Mouse (Mus musculus): Measurements from ENCODE around the gene Synm.

Gene Synm

GRCm38 (mm10) chr7:67699301-67699700 lies 60.2 kb downstream of the Synm start:
- DNase-seq (ENCODE audit: low read depth) = no peak

- DNase-seq (ENCODE audit: low read depth) = no peak
These were observed 61.5 kb downstream of the Synm start for GRCm38 (mm10) chr7:67697892-67698630.

GRCm38 (mm10) chr7:67695906-67696305 lies 63.6 kb downstream of the Synm start:
- no peak for DNase-seq (ENCODE audit: low read depth)

GRCm38 (mm10) chr7:67692791-67693538 lies 66.6 kb downstream of the Synm start:
- no peak for DNase-seq (ENCODE audit: low read depth)

- no peak for DNase-seq (ENCODE audit: low read depth)
These were observed 67.4 kb downstream of the Synm start for GRCm38 (mm10) chr7:67692141-67692540.

GRCm38 (mm10) chr7:67691036-67691435 lies 68.5 kb downstream of the Synm start:
- no peak for DNase-seq (ENCODE audit: low read depth)

GRCm38 (mm10) chr7:67689793-67690192 lies 69.7 kb downstream of the Synm start:
- no peak for DNase-seq (ENCODE audit: low read depth)

- DNase-seq (ENCODE audit: low read depth) = no peak
These were observed 71.3 kb downstream of the Synm start for GRCm38 (mm10) chr7:67688281-67688680.

- DNase-seq (ENCODE audit: low read depth) = no peak
These were observed 73.0 kb downstream of the Synm start for GRCm38 (mm10) chr7:67686545-67686944.

GRCm38 (mm10) chr7:67683006-67683405 lies 76.5 kb downstream of the Synm start:
- DNase-seq (ENCODE audit: low read depth) = no peak

- no peak for DNase-seq (ENCODE audit: low read depth)
These were observed 78.5 kb downstream of the Synm start for GRCm38 (mm10) chr7:67681078-67681477.
